ENCODE assay signal across 10 mouse cellular contexts in genomic region chr11:101885232-101885631, GRCm38 (mm10). TPM values are rescaled to one million over a fixed set of nuclear protein-coding genes. Genes with fewer than 3 reads are reported as not detected.
DNase-seq lines count a peak whose midpoint lies in the region; ATAC-seq and TF ChIP-seq lines count a peak whose summit lies in the region.
"Had no signal": no experiment of that assay in that cellular context is flagged by ENCODE, and none has a peak within 500 bp of the region (broad histone marks: within the 10 kb centered on the region; RNA-seq: fewer than 3 reads in every experiment).

No protein-coding gene starts in this region.

- peak overlapping the region; percentile 75 for H3K27ac ChIP-seq in lung, postnatal 0 days (ENCODE audit: low read length)
- H3K27ac ChIP-seq: hindbrain, embryonic 12.5 days had no signal

- H3K4me1 ChIP-seq in lung, postnatal 0 days (ENCODE audit: insufficient read depth, low read depth, low read length): peaks cover 33% of the 10 kb centered on the region; the same call in 1 of the 2 replicates

- no peaks in the 10 kb centered on the region for H3K36me3 ChIP-seq in lung, postnatal 0 days (ENCODE audit: insufficient read depth, low read length)
- H3K36me3 ChIP-seq: hindbrain, embryonic 12.5 days had no signal

- peak; percentile 85 for ATAC-seq in lung, postnatal 0 days

- intact Hi-C loops in heart, postnatal 25 days (cut with DNase I): no loop called here
- intact Hi-C loops in heart, postnatal 14 days (cut with DNase I): no loop called here

- H3K9me3 ChIP-seq in lung, postnatal 0 days (ENCODE audit: low read length): no peaks in the 10 kb centered on the region
- H3K9me3 ChIP-seq: hindbrain, embryonic 12.5 days; megakaryocyte, embryonic 14.5 days had no signal

- WGBS in lung, postnatal 0 days: 4% methylated on average over 6 of the region's 6 CpGs

- H3K9ac ChIP-seq in lung, postnatal 0 days (replicated peaks; ENCODE audit: low read depth): no peak overlapping the region
- H3K9ac ChIP-seq: hindbrain, embryonic 12.5 days had no signal

- TF ChIP-seq CTCF in lung, postnatal 0 days (IDR thresholded peaks at IDR 0.05): peak; percentile 70

- no peaks in the 10 kb centered on the region for H3K27me3 ChIP-seq in lung, postnatal 0 days (replicated peaks; ENCODE audit: insufficient read depth, low read length)

- H3K4me3 ChIP-seq in lung, postnatal 0 days (ENCODE audit: low read depth, low read length): no peak overlapping the region
- H3K4me3 ChIP-seq: hindbrain, embryonic 12.5 days; megakaryocyte, embryonic 14.5 days had no signal

- H3K4me2 ChIP-seq in lung, postnatal 0 days (replicated peaks; ENCODE audit: low read depth, low read length): no peak overlapping the region
- H3K4me2 ChIP-seq: hindbrain, embryonic 12.5 days had no signal

- peak; percentile 88 for TF ChIP-seq EP300 in lung, postnatal 0 days (IDR thresholded peaks at IDR 0.05)

- peak; percentile 97 for DNase-seq in heart, adult 11 months
- DNase-seq in heart, postnatal 25 days (ENCODE audit: low spot score): no peak
- peak; percentile 48 for DNase-seq in CD4-positive, CD25-positive, alpha-beta regulatory T cell, adult 2 months (ENCODE audit: low read depth, low spot score)
- peak; percentile 35 to 45 for DNase-seq in heart, postnatal 14 days
- peak; percentile 87 for DNase-seq in lung, postnatal 0 days (ENCODE audit: low spot score)
- DNase-seq in thymus, postnatal 14 days: no peak
- no peak for DNase-seq in ovary, postnatal 10 days (ENCODE audit: low spot score)
- no peak for DNase-seq in urinary bladder, postnatal 25 days (ENCODE audit: low spot score)

RNA-seq across cellular contexts. Expression of gene Meox1, which starts 8.9 kb away (rescaled TPM):
- total RNA-seq in heart, postnatal 25 days (2021): 1 to 10 TPM; 7.8 to 9.9 TPM
- total RNA-seq in heart, postnatal 14 days (2021): 10 to 100 TPM; 13.4 to 18.0 TPM
- 8.1 and 8.7 TPM in 2 replicates for polyA plus RNA-seq in lung, postnatal 0 days (2015; fragmentation: Nextera tagmentation; extraction: Ambion mirVana)

Comparison
In these comparisons a context has a peak if more than half of its experiments do, and no peak if none do; other contexts are left out.
1. DNase-seq: peak in heart, adult 11 months (single experiment), CD4-positive, CD25-positive, alpha-beta regulatory T cell, adult 2 months (single experiment), heart, postnatal 14 days (2 of 2) and lung, postnatal 0 days (single experiment); none in heart, postnatal 25 days (single experiment), thymus, postnatal 14 days (single experiment), ovary, postnatal 10 days (single experiment) and urinary bladder, postnatal 25 days (single experiment).